7 mouse cellular contexts compared by ENCODE assay signal in genomic region chr5:123142161-123143157, GRCm38 (mm10). TPM values are rescaled to one million over a fixed set of nuclear protein-coding genes. Genes with fewer than 3 reads are reported as not detected.
DNase-seq lines count a peak whose midpoint lies in the region; ATAC-seq and TF ChIP-seq lines count a peak whose summit lies in the region.

Gene Setd1b (plus strand): TSS chr5:123142193.

- no peaks in the 10 kb centered on the region for H3K9me3 ChIP-seq in heart, embryonic 11.5 days (replicated peaks; ENCODE audit: control insufficient read depth, low read length)
- H3K9me3 ChIP-seq in kidney, embryonic 16.5 days (ENCODE audit: low read length), result no peaks in the 10 kb centered on the region

- TF ChIP-seq POLR2A in lung, adult 2 months (IDR thresholded peaks at IDR 0.05; ENCODE audit: borderline replicate concordance, extremely low read depth, low read depth, low read length), result peak; percentile 41; the same call in 1 of the 2 replicates

- H3K27ac ChIP-seq in heart, embryonic 11.5 days (ENCODE audit: low read depth, low read length), result peak within 1 kb of the TSS; percentile 100
- H3K27ac ChIP-seq in kidney, embryonic 16.5 days (ENCODE audit: low read length), result peak within 1 kb of the TSS; percentile 99

- DNase-seq in CD4-positive helper T cell, adult 2 months (ENCODE audit: low read depth, low spot score), result peak; percentile 78
- peak; percentile 56 for DNase-seq in Muller cell, postnatal 12 days (ENCODE audit: inconsistent ontology term)
- peak; percentile 79 for DNase-seq in embryo, embryonic 9.5 days (ENCODE audit: extremely low spot score)
- peak; percentile 68 for DNase-seq in lung, adult 2 months
- peak; percentile 77 for DNase-seq in retina, embryonic 14.5 days (ENCODE audit: low spot score)

- H3K4me3 ChIP-seq in heart, embryonic 11.5 days (ENCODE audit: low read depth, low read length), result peak within 1 kb of the TSS; percentile 92
- H3K4me3 ChIP-seq in kidney, embryonic 16.5 days (ENCODE audit: low read length), result peak within 1 kb of the TSS; percentile 84
- H3K4me3 ChIP-seq in lung, adult 2 months (replicated peaks; ENCODE audit: extremely low read depth, low read depth, low read length), result peak within 1 kb of the TSS; percentile 66

- no peak for TF ChIP-seq CTCF in lung, adult 2 months (IDR thresholded peaks at IDR 0.05; ENCODE audit: insufficient read depth, low read length)

- WGBS in heart, embryonic 11.5 days (ENCODE audit: insufficient replicate concordance), result 1% methylated on average over 64 of the region's 103 CpGs
- WGBS in kidney, embryonic 16.5 days, result under 1% methylated on average over 83 of the region's 103 CpGs
- under 1% methylated on average over 97 of the region's 103 CpGs for WGBS in lung, adult 2 months

- H3K4me1 ChIP-seq in heart, embryonic 11.5 days (ENCODE audit: control insufficient read depth, insufficient read depth, low read length), result peaks cover 38% of the 10 kb centered on the region
- peaks cover 26% of the 10 kb centered on the region for H3K4me1 ChIP-seq in kidney, embryonic 16.5 days (ENCODE audit: insufficient read depth, low read length)
- H3K4me1 ChIP-seq in lung, adult 2 months (ENCODE audit: control insufficient read depth, insufficient read depth, low read length), result peaks cover 4% of the 10 kb centered on the region

- H3K9ac ChIP-seq in heart, embryonic 11.5 days (ENCODE audit: low read depth, low read length), result peak within 1 kb of the TSS; percentile 99
- peak within 1 kb of the TSS; percentile 99 for H3K9ac ChIP-seq in kidney, embryonic 16.5 days (replicated peaks; ENCODE audit: low read length)

- no peak; the same call in 1 of the 2 replicates for ATAC-seq in heart, embryonic 11.5 days (replicated peaks; ENCODE audit: insufficient number of reproducible peaks, low FRiP score, low TSS enrichment)
- ATAC-seq in kidney, embryonic 16.5 days (ENCODE audit: low FRiP score, low TSS enrichment), result no peak

- H3K36me3 ChIP-seq in heart, embryonic 11.5 days (ENCODE audit: control insufficient read depth, insufficient read depth, low read length), result peaks cover 10% of the 10 kb centered on the region
- peaks cover 20% of the 10 kb centered on the region for H3K36me3 ChIP-seq in kidney, embryonic 16.5 days (ENCODE audit: insufficient read depth, low read length)

- H3K4me2 ChIP-seq in heart, embryonic 11.5 days, result peak within 1 kb of the TSS; percentile 100
- H3K4me2 ChIP-seq in kidney, embryonic 16.5 days (replicated peaks; ENCODE audit: low read depth, low read length), result peak within 1 kb of the TSS; percentile 98

- no peaks in the 10 kb centered on the region for H3K27me3 ChIP-seq in heart, embryonic 11.5 days (ENCODE audit: control insufficient read depth, insufficient read depth, low read length)
- no peaks in the 10 kb centered on the region for H3K27me3 ChIP-seq in kidney, embryonic 16.5 days (ENCODE audit: insufficient read depth, low read length)

RNA-seq across cellular contexts. Expression of gene Setd1b, which starts in this region (rescaled TPM):
- polyA plus RNA-seq in heart, embryonic 11.5 days (2014; fragmentation: Nextera tagmentation; extraction: Ambion mirVana), result 6.4 and 8.0 TPM in 2 replicates
- polyA plus RNA-seq in kidney, embryonic 16.5 days (2015; fragmentation: Nextera tagmentation; extraction: Ambion mirVana), result 8.4 and 11.0 TPM in 2 replicates
- 12.9 and 15.2 TPM in 2 replicates for polyA plus RNA-seq in lung, adult 2 months (2012; rRNA removed)
